Mouse (Mus musculus) 3T3-L1 (cell line): ENCODE results near the gene Olfr365.

Experiments used
- DNase-seq: peaks from one replicate; pipeline ENCODE4 v3.0.0-alpha.2; 2015; ENCODE audit warnings: low read depth, low spot score

The Olfr365 gene

GRCm38 (mm10) chr2:37187898-37188297 is at the start of gene Olfr365:
TSS of gene Olfr365 (plus strand) at chr2:37188198.
- no peak for DNase-seq

- DNase-seq, result no peak
These were observed 49.0 kb upstream of the Olfr365 start, which contains the start of gene Olfr364-ps1 for GRCm38 (mm10) chr2:37139022-37139421. TSS of gene Olfr364-ps1 (plus strand) at chr2:37139322.

DNA sequence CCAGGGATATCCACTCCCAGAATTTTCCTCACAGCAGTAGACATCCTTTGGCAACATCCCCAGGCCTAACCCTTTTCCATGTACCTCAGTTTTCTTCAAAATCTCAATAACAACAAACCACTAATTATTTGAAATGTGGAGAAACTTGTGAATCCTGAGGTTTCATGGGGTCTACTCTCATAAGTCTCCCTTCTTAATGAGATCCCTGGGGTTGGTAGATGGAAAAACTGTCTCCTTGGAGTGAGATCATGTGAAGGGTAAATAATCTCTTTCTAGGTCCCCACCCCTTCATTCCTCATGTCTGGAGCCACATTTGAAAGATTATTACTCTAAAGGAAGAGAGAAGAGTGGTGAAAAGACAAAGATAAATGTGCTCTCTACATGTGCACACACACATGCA is 23.3 kb downstream of the Olfr365 start, which contains the start of gene Olfr366:
Gene Olfr366, plus strand, starts transcription at position 301 of the 400 bp plus-strand sequence.
- DNase-seq, result no peak
